Mouse (Mus musculus) adrenal gland, adult 2 months (tissue): ENCODE results near the gene D630045J12Rik. TPM values are rescaled to one million over a fixed set of nuclear protein-coding genes. Genes with fewer than 3 reads are reported as not detected.

Experiments used
- DNase-seq: peaks from one replicate; pipeline ENCODE4 v3.0.0; 2021
- polyA plus RNA-seq: library from polyadenylated mRNA; depleted of rRNA; stranded (reverse); fragments of >200 nt; gene quantifications from 2 replicates; pipeline ENCODE4 v1.2.3, GENCODE M21; 2012
- total RNA-seq, 2 experiments: library from RNA; stranded (reverse); gene quantifications; 2 replicates each; pipeline ENCODE4 v1.2.3; 2021

Gene D630045J12Rik
- total and polyA plus RNA-seq, 3 experiments: 2.9 to 4.5 (median 3.2) TPM

DNA sequence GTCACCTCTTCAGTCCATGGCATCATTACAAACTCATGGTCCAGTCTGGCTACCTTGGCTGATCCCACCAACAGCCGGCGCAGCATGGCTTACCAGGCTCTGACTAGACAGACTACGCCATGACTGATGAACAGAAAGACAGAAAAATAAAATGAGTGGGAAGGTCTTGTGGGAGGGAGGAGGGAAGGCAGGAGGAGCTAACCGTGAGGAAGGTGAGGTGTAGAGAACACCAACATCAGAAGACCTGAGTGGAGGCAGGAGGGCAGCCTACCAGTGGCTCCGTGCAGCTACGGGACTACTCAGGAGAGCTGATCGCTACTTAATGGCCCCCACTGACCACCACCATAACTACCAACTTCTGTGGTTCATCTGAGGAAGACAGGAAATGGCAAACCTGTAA, 60.9 kb downstream of the D630045J12Rik start:
- DNase-seq: no peak

- no peak for DNase-seq
Observed at GRCm38 (mm10) chr6:38186312-38186950, 67.4 kb downstream of the D630045J12Rik start.

GRCm38 (mm10) chr6:38184791-38185190, 69.0 kb downstream of the D630045J12Rik start:
- DNase-seq: no peak

DNA sequence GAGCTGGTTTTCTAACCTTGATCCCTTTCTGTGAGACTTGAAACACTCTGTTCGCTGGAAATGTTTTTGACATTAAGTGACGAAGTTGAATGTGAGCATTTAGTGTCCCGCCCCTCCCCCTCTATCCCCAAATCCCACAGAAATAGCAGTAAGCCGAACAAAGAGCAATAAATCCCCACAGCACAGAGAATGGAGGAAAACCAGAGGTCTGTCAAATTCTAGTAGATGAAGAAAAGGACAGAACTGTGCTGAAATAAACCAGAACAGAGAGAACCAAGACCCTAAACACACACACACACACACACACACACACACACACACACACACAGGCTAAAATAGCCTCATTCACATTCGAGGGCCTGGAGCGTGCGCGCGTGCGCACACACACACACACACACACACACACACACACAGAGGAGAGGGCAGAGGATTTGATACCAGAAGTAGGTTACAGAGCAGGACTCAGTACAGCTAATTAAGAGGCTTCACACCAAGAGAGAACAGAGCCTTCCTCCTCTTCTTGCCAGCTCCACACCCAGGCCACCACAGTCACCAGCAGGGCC, 72.0 kb downstream of the D630045J12Rik start:
- DNase-seq: no peak

DNA sequence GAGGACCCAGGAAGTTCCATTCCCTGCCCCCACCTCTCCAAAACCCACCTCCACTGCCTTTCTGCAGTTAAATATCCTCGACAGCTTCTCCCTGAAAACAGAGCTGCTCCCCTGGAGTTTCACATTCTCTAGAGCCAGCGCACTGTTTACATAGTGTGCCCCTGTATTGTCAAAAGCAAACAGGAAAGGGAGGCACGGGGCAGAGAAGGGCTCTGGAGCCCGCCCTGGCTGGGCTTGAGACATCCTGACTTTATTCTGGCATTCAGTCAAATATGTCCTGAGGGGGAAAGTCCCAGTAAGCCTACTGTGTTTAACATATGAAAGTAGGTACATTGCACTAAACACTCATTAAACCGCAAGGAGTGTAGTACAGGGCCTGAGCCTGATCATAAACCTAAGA, 73.1 kb downstream of the D630045J12Rik start:
- no peak for DNase-seq

DNA sequence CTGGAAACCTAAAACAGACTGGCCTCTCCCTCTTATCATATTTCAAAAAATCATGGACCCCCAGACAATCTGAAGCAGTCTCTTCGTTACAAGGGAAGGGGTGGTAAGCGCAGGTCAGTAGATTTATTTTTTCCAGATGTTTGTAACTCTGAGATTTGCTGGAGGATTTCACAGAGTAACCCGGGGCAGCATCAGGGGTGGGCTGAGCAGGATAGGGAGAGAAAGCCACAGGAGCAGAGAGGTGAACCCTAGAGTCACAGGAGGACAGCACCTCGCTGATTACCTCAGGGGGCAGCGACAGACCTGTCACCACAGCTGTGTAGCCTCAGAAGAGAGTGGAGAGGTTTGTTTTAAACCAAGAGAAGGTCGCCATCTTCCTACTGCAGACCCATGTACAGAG, 88.4 kb downstream of the D630045J12Rik start:
- no peak for DNase-seq

GRCm38 (mm10) chr6:38164705-38165104, 89.1 kb downstream of the D630045J12Rik start:
- no peak for DNase-seq

DNA sequence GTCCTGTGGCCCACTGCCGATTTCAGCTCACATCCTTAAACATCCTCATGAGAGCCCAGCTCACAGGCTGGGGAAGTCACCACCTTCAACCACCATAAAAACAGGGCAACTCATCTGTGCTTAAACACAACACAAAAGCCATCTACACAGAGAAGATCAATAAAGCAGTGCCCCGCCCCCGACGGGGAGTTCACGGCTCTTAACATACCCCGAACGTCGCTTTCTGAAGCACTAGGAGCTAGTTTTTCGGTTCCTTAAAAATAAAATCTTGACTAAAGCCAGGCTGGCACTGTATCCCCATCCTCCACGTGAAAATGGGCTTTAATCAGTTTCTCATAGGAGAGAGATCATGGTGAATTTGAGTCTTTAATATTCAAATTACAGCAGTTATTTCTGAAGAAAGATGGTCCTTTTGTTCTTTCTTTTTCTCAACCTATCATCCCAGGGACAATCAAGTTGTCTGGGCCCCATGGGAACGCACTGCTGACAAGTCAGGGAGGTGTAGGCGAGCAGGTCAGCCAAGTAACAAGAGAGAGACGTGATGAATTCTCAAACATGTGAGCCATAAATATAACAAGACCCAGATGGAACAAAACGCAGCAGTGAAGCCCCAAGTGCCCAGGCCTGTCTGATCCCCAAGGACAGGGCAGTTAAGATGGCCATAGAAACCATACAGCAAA, 90.8 kb downstream of the D630045J12Rik start:
- no peak for DNase-seq

DNA sequence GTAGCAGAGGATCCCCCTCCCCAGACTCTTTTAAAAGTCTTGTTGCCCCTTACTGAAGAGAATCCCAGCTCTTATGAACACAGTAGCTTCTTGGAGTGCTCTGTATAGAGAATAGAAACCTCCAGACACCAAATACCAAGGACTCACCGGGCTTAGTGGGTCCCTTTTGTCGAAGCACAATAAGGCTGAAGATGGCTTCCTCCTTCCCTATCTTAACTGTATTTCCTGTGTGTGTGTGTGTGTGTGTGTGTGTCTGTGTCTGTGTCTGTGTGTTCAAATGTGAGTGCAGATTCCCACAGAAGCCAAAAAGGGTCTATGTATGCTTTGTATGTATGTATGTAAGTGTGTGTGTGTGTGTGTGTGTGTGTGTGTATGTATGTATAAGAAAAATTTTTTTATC, 93.3 kb downstream of the D630045J12Rik start:
- no peak for DNase-seq

GRCm38 (mm10) chr6:38160102-38160501, 93.7 kb downstream of the D630045J12Rik start:
- peak; percentile 74 for DNase-seq

GRCm38 (mm10) chr6:38159576-38159975, 94.2 kb downstream of the D630045J12Rik start:
- no peak for DNase-seq

GRCm38 (mm10) chr6:38157925-38158324, 95.9 kb downstream of the D630045J12Rik start:
- DNase-seq: no peak

GRCm38 (mm10) chr6:38156204-38156603, 97.6 kb downstream of the D630045J12Rik start:
- DNase-seq: no peak

DNA sequence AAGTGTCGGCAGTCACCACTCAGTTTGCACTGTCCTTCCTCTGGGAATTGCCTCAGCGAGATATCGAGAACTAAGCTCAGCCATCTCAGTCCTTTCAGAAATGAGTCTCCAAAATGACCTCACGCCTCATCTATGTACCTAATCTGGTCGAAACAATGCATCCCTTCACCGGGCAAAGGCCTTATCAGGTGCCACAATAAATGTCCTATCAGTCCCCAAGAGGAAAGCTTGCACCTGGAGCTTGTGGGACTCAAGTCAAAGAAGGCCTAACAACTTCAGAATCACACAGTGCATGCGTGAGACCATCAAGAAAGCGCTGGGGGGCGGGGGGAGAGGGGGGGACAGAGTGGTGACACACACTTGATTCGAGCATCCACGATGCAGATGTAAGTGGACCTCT, 101.5 kb downstream of the D630045J12Rik start:
- DNase-seq: no peak

GRCm38 (mm10) chr6:38149483-38149882, 104.3 kb downstream of the D630045J12Rik start:
- DNase-seq: no peak

DNA sequence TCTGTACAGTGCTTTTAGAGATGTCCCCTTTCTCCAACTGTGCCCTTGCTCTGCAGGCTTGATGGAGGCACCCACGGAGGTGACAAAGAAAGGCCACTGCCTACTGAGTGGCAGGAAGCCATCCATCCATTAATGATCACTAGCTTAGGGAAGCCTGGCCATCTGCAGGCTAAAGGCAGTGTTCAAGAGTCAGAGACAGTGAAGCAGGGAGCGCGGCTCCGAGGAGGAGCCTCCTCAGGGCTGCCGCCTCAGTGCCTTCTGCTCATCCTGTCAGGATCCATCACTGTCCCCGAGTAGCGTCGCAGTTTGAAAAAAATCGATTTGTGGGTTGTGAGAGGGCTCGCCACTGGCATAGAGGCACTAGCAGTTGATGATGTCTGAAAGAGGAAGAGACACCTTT, 105.2 kb downstream of the D630045J12Rik start:
- no peak for DNase-seq

DNA sequence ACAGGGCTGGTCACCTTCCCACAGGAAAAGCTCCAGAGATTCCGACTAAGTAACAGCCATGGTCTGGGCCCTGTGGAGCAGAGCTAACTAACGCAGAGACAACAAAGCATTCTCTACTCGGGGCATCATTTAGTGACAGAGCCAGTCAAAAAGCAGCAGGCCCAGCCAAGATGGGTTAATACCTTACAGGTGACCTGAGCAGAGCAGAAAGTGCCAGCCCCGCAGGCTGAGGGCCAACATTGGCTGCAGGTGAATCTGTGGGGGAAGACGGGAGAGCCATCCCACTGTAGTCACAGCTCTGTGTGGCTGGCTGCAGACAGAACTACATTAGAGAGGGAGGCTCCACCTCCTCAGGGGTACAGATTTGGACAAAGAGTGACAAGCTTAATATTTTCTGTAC, 106.5 kb downstream of the D630045J12Rik start:
- no peak for DNase-seq

DNA sequence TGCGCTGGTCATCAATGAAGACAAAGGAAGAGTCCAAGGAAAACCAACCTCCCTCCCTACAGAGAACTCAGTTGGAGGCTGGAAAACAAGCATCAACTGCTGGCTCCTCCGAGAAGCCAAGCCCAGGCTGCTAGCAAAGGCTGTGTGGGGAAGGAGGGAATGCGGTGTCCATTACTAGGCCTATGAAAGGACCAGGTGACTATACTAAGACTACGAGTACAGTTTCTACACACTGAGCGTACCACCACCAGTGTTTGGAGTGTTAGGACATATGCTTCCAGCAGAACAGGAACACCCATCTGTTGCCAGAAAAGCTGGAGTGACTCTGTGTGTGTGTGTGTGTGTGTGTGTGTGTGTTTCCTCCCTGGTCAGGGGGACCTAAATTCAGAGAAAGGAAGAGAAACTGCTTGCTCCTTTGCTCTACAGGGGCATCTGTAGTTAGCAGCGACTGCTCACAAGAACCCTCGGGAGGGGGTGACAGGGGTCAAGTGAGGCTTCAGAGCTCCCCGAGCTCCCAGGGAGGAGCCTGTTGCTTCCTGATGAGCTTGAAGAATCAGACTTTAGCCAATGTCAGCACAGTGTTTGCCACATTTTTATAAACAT, 108.2 kb downstream of the D630045J12Rik start:
- no peak for DNase-seq

DNA sequence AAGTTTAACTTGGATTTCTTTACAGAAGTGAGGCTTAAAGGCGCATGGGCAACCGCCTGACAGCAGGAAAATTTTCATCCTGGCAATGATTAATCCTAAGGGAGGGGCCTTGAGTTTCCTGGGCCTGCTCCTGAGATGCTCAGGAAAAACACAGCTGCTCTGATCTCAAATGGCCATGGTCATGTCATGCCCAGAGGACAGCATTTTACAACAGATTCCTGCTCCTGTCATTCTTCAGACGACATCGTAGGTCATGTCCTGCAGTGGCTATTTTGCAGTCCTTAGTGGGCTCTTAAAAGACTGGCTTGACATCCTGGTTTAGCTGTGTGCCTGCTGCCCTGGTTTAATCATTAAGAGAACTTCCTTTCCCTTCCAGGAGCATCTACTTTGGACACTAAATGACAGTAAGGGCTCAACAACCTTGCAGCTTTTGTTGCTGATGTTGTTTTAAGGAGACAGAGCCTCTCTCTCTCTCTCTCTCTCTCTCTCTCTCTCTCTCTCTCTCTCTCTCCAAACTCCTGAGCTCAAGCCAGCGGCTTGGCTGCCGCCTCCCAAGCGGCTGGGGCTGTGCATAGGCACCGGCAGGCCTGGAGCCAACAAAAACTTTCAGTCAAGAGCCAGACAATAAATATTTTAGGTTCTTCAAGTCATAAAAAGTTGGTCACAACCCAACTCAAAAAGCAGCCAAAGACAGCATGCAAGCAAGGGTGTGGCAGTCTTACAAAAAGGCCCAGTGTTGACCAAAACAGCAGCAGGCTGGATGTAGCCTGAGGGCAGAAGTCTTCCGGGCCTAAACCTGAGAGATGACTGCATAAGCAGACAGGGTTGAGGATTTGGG, 109.4 kb downstream of the D630045J12Rik start:
- DNase-seq: peak; percentile 60

GRCm38 (mm10) chr6:38140402-38140801, 113.4 kb downstream of the D630045J12Rik start:
- no peak for DNase-seq

GRCm38 (mm10) chr6:38139086-38139485, 114.7 kb downstream of the D630045J12Rik start:
- DNase-seq: no peak
